Comparison of ENCODE assay signal across 8 mouse cellular contexts in the genomic region with DNA sequence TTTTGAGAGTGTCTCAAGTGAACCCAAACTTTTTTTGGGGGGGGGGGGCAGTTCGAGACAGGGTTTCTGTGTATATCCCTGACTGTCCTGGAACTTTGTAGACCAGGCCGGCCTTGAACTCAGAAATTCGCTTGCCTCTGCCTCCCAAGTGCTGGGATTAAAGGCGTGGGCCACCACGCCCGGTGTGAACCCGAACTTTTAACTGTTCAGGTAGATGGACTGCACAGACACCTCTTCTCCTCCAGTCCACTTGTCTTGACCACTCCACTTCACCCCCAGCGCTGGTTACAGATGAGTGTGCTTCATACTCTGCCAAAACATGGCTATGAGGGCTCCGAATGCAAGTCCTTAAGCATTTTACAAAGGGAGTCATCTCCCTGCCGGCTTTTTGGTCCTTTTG. TPM values are rescaled to one million over a fixed set of nuclear protein-coding genes. Genes with fewer than 3 reads are reported as not detected.
DNase-seq lines count a peak whose midpoint lies in the region; ATAC-seq and TF ChIP-seq lines count a peak whose summit lies in the region.

No protein-coding gene starts in this region.

- no peak for DNase-seq in heart, embryonic 10.5 days (ENCODE audit: low spot score)
- no peak for DNase-seq in heart, adult 8-10 months (ENCODE audit: low spot score)
- DNase-seq in ES-E14 (ENCODE audit: low read depth, low spot score): no peak
- no peak for DNase-seq in hindbrain, embryonic 11.5 days (ENCODE audit: low spot score)
- no peak for DNase-seq in midbrain, embryonic 11.5 days (ENCODE audit: low spot score, missing footprints)
- no peak for DNase-seq in right cerebral cortex, postnatal 25 days
- DNase-seq in kidney, adult 8-10 months: no peak
- DNase-seq in right cerebral cortex, postnatal 14 days: no peak

- in situ Hi-C loops in ES-E14 (cut with MboI; ENCODE audit: low sequenced_read_pairs in 2 of 2, unreplicated experiment in 2 of 2): no loop called here

- 87% methylated on average over 10 of the region's 10 CpGs for WGBS in heart, embryonic 10.5 days
- 97% methylated on average over 10 of the region's 10 CpGs for WGBS in hindbrain, embryonic 11.5 days
- WGBS in midbrain, embryonic 11.5 days: 92% methylated on average over 10 of the region's 10 CpGs

- H3K27me3 ChIP-seq in heart, embryonic 10.5 days (ENCODE audit: insufficient read depth, poor library complexity, severe bottlenecking): no peaks in the 10 kb centered on the region
- H3K27me3 ChIP-seq in hindbrain, embryonic 11.5 days (ENCODE audit: control insufficient read depth, insufficient read depth, low read length): no peaks in the 10 kb centered on the region
- H3K27me3 ChIP-seq in midbrain, embryonic 11.5 days (ENCODE audit: control insufficient read depth, insufficient read depth, low read length): no peaks in the 10 kb centered on the region

- peak overlapping the region; percentile 78 for H3K4me2 ChIP-seq in hindbrain, embryonic 11.5 days (replicated peaks; ENCODE audit: low read depth, low read length)
- peak overlapping the region; percentile 54 for H3K4me2 ChIP-seq in midbrain, embryonic 11.5 days

- peak overlapping the region; percentile 49; the same call in 1 of the 2 replicates for H3K9ac ChIP-seq in ES-E14 (ENCODE audit: insufficient read depth, low read depth, low read length, poor library complexity, severe bottlenecking)
- no peak overlapping the region for H3K9ac ChIP-seq in hindbrain, embryonic 11.5 days (ENCODE audit: low read depth, low read length)
- no peak overlapping the region for H3K9ac ChIP-seq in midbrain, embryonic 11.5 days (ENCODE audit: low read length)

- peaks cover 6% of the 10 kb centered on the region; the same call in 1 of the 2 replicates for H3K4me1 ChIP-seq in heart, embryonic 10.5 days
- H3K4me1 ChIP-seq in ES-E14 (ENCODE audit: control insufficient read depth in 2 of 2, insufficient read depth in 2 of 2, low read length in 2 of 2, poor library complexity in 1 of 2): peaks cover 4 to 6% of the 10 kb centered on the region in 2 experiments; a peak in 3 of 4 replicates
- H3K4me1 ChIP-seq in hindbrain, embryonic 11.5 days (replicated peaks; ENCODE audit: control insufficient read depth, insufficient read depth, low read length): peaks cover 3% of the 10 kb centered on the region; the same call in 1 of the 2 replicates
- peaks cover 9% of the 10 kb centered on the region; the same call in 1 of the 2 replicates for H3K4me1 ChIP-seq in midbrain, embryonic 11.5 days (ENCODE audit: control insufficient read depth, insufficient read depth, low read length)

- no peaks in the 10 kb centered on the region for H3K9me3 ChIP-seq in heart, embryonic 10.5 days
- H3K9me3 ChIP-seq in ES-E14 (ENCODE audit: control insufficient read depth, insufficient read depth, low read depth, low read length): no peaks in the 10 kb centered on the region
- no peaks in the 10 kb centered on the region for H3K9me3 ChIP-seq in hindbrain, embryonic 11.5 days (ENCODE audit: control insufficient read depth, low read length)
- H3K9me3 ChIP-seq in midbrain, embryonic 11.5 days (ENCODE audit: control insufficient read depth, low read length): no peaks in the 10 kb centered on the region

- H3K36me3 ChIP-seq in heart, embryonic 10.5 days: peaks cover 41% of the 10 kb centered on the region
- H3K36me3 ChIP-seq in ES-E14 (ENCODE audit: control insufficient read depth, insufficient read depth, low read length, poor library complexity, severe bottlenecking): peaks cover 18% of the 10 kb centered on the region
- H3K36me3 ChIP-seq in hindbrain, embryonic 11.5 days (ENCODE audit: control insufficient read depth, insufficient read depth, low read length): 0 out of 2 replicates have a peak, but pooled peaks cover 8% of the 10 kb centered on the region
- H3K36me3 ChIP-seq in midbrain, embryonic 11.5 days (ENCODE audit: control insufficient read depth, insufficient read depth, low read length): peaks cover 8% of the 10 kb centered on the region; the same call in 1 of the 2 replicates

- no peak for ATAC-seq in hindbrain, embryonic 11.5 days (ENCODE audit: low FRiP score)
- ATAC-seq in midbrain, embryonic 11.5 days (ENCODE audit: low FRiP score): no peak

- H3K27ac ChIP-seq in heart, embryonic 10.5 days: no peak overlapping the region
- no peak overlapping the region for H3K27ac ChIP-seq in ES-E14 (ENCODE audit: insufficient read depth, low read depth, low read length, poor library complexity, severe bottlenecking)
- H3K27ac ChIP-seq in hindbrain, embryonic 11.5 days (ENCODE audit: low read depth, low read length): no peak overlapping the region
- no peak overlapping the region for H3K27ac ChIP-seq in midbrain, embryonic 11.5 days (ENCODE audit: low read depth, low read length)

- H3K4me3 ChIP-seq in heart, embryonic 10.5 days: peak overlapping the region; percentile 93
- H3K4me3 ChIP-seq in ES-E14 (ENCODE audit: insufficient read depth in 1 of 2, low read depth in 1 of 2, low read length in 2 of 2, poor library complexity in 1 of 2, severe bottlenecking in 1 of 2): peak overlapping the region; percentile 83 to 84
- H3K4me3 ChIP-seq in hindbrain, embryonic 11.5 days (ENCODE audit: low read depth, low read length): peak overlapping the region; percentile 93
- H3K4me3 ChIP-seq in midbrain, embryonic 11.5 days (ENCODE audit: low read depth, low read length): peak overlapping the region; percentile 97

TF ChIP-seq in ES-E14, 5 proteins besides CTCF, POLR2A, EP300 and RAD21:
- TF ChIP-seq CHD2 (IDR thresholded peaks at IDR 0.05; ENCODE audit: low read depth, low read length) (no peak), ZNF384 (IDR thresholded peaks at IDR 0.05; ENCODE audit: low read depth, low read length) (no peak), ZC3H11A (IDR thresholded peaks at IDR 0.05; ENCODE audit: borderline replicate concordance, low read depth, low read length) (no peak), HCFC1 (IDR thresholded peaks at IDR 0.05; ENCODE audit: borderline replicate concordance, insufficient read depth, low read length) (no peak), MAFK (IDR thresholded peaks at IDR 0.05; ENCODE audit: insufficient read depth, low read depth, low read length) (no peak)
TF ChIP-seq in ES-E14: peak in this region for 0.

RNA-seq across cellular contexts. Expression of gene Fnbp4, which starts 2.0 kb away (rescaled TPM):
- 71.3 and 81.8 TPM in 2 replicates for polyA plus RNA-seq in heart, embryonic 10.5 days (2016; fragmentation: Nextera tagmentation; extraction: Ambion mirVana)
- 10 to 100 TPM; 11.1 to 18.2 (median 14.5) TPM for total RNA-seq in heart, adult 8-10 months (2022)
- total RNA-seq in ES-E14 (2012; rRNA removed): 91.4 and 124 TPM in 2 replicates
- polyA plus RNA-seq in hindbrain, embryonic 11.5 days (2014; fragmentation: Nextera tagmentation; extraction: Ambion mirVana): 109 and 110 TPM in 2 replicates
- polyA plus RNA-seq in midbrain, embryonic 11.5 days (2014; fragmentation: Nextera tagmentation; extraction: Ambion mirVana): 102 and 117 TPM in 2 replicates

RNA-seq across cellular contexts. Expression of gene Agbl2, which starts 35.4 kb away (rescaled TPM):
- 0.51 and 0.92 TPM in 2 replicates for polyA plus RNA-seq in heart, embryonic 10.5 days (2016; fragmentation: Nextera tagmentation; extraction: Ambion mirVana)
- total RNA-seq in heart, adult 8-10 months (2022): 1 to 10 TPM; 1.0 to 2.4 (median 1.6) TPM
- 0.16 and 0.27 TPM in 2 replicates for total RNA-seq in ES-E14 (2012; rRNA removed)
- 1.3 and 1.8 TPM in 2 replicates for polyA plus RNA-seq in hindbrain, embryonic 11.5 days (2014; fragmentation: Nextera tagmentation; extraction: Ambion mirVana)
- polyA plus RNA-seq in midbrain, embryonic 11.5 days (2014; fragmentation: Nextera tagmentation; extraction: Ambion mirVana): 0.50 and 0.85 TPM in 2 replicates
